Mouse (Mus musculus) hindbrain, embryonic 16.5 days (tissue): ENCODE measurements around the gene Slc35c1. TPM values are rescaled to one million over a fixed set of nuclear protein-coding genes. Genes with fewer than 3 reads are reported as not detected.

Experiments used
- ATAC-seq: fragments of 200-750 bp; cut with Nextera tagmentation; 2 replicates; pipeline ENCODE4 v1.8.0; 2017; ENCODE audit warnings: moderate TSS enrichment, moderate library complexity
- H3K27ac ChIP-seq: fragments of 300-500 bp; sonication (generic); 2 replicates; pipeline ENCODE4 v1.5.1; 2014; ENCODE audit warnings: low read depth, mild to moderate bottlenecking, control low read depth, low read length, moderate library complexity
- H3K27me3 ChIP-seq: fragments of 300-500 bp; sonication (generic); replicated peaks from 2 replicates; pipeline ENCODE4 v1.6.1; 2014; ENCODE audit warnings: low read length; ENCODE audit not compliant: control insufficient read depth, insufficient read depth
- H3K36me3 ChIP-seq: fragments of 300-500 bp; sonication (generic); 2 replicates; pipeline ENCODE4 v1.6.1; 2014; ENCODE audit warnings: mild to moderate bottlenecking, low read length, moderate library complexity, mixed read lengths; ENCODE audit not compliant: control insufficient read depth, insufficient read depth
- H3K4me1 ChIP-seq: fragments of 300-500 bp; sonication (generic); 2 replicates; pipeline ENCODE4 v1.6.1; 2014; ENCODE audit warnings: low read depth, low read length; ENCODE audit not compliant: control insufficient read depth, insufficient read depth
- H3K4me2 ChIP-seq: fragments of 300-500 bp; sonication (generic); 2 replicates; pipeline ENCODE4 v1.6.1; 2014; ENCODE audit warnings: mild to moderate bottlenecking, low read length, control low read depth, moderate library complexity
- H3K4me3 ChIP-seq: fragments of 300-500 bp; sonication (generic); 2 replicates; pipeline ENCODE4 v1.5.1; 2014; ENCODE audit warnings: mild to moderate bottlenecking, low read length, control low read depth, moderate library complexity
- H3K9ac ChIP-seq: fragments of 300-500 bp; sonication (generic); 2 replicates; pipeline ENCODE4 v1.6.1; 2014; ENCODE audit warnings: low read depth, mild to moderate bottlenecking, control low read depth, low read length, moderate library complexity
- H3K9me3 ChIP-seq: fragments of 300-500 bp; sonication (generic); 2 replicates; pipeline ENCODE4 v1.6.1; 2014; ENCODE audit warnings: mild to moderate bottlenecking, low read length, moderate library complexity; ENCODE audit not compliant: control insufficient read depth
- WGBS: fragments of 180-500 bp; shearing (Covaris S2); extraction: QIAGEN DNeasy Blood & Tissue Kit; methylation state at CpG from one replicate; pipeline ENCODE4 v1.1.7; 2014; 5-methylcytosine and 5-hydroxymethylcytosine counted together
- polyA plus RNA-seq: library from polyadenylated mRNA; unstranded; fragments of >200 nt; fragmentation: Nextera tagmentation; extraction: Ambion mirVana; gene quantifications from 2 replicates; pipeline ENCODE4 v1.2.1, GENCODE M21; 2015

Gene Slc35c1
- polyA plus RNA-seq, 1 experiment from 2014 or later: 18.9 TPM

GRCm38 (mm10) chr2:92458481-92458880, 1.9 kb downstream of the Slc35c1 start:
- H3K4me1 ChIP-seq: peaks cover 41% of the 10 kb centered on the region
- peak overlapping the region; percentile 95 for H3K4me2 ChIP-seq
- H3K27ac ChIP-seq: no peak overlapping the region
- no peaks in the 10 kb centered on the region for H3K9me3 ChIP-seq
- ATAC-seq: no peak
- 64% methylated on average over 13 of the region's 13 CpGs for WGBS
- H3K4me3 ChIP-seq: peak overlapping the region; percentile 54
- H3K27me3 ChIP-seq: no peaks in the 10 kb centered on the region
- 0 out of 2 replicates have a peak, but pooled peaks cover 6% of the 10 kb centered on the region for H3K36me3 ChIP-seq
- peak overlapping the region; percentile 54 for H3K9ac ChIP-seq

GRCm38 (mm10) chr2:92456970-92457530, 3.3 kb downstream of the Slc35c1 start:
- Histone ChIP-seq H3K9ac (no peak overlapping the region; the same call in 1 of the 2 replicates), H3K36me3 (0 out of 2 replicates have a peak, but pooled peaks cover 6% of the 10 kb centered on the region), H3K4me1 (peaks cover 41% of the 10 kb centered on the region), H3K27me3 (no peaks in the 10 kb centered on the region), H3K9me3 (no peaks in the 10 kb centered on the region), H3K4me2 (peak overlapping the region; percentile 13; the same call in 1 of the 2 replicates), H3K27ac (no peak overlapping the region), H3K4me3 (no peak overlapping the region)
- WGBS: 66% methylated on average over 8 of the region's 8 CpGs
- ATAC-seq: no peak

- H3K9me3 ChIP-seq: no peaks in the 10 kb centered on the region
- H3K9ac ChIP-seq: no peak overlapping the region
- peaks cover 41% of the 10 kb centered on the region for H3K4me1 ChIP-seq
- no peak for ATAC-seq
- H3K4me2 ChIP-seq: no peak overlapping the region
- WGBS: 76% methylated on average over 2 of the region's 3 CpGs
- no peak overlapping the region for H3K4me3 ChIP-seq
- H3K36me3 ChIP-seq: 0 out of 2 replicates have a peak, but pooled peaks cover 6% of the 10 kb centered on the region
- H3K27me3 ChIP-seq: no peaks in the 10 kb centered on the region
- no peak overlapping the region for H3K27ac ChIP-seq
Observed at GRCm38 (mm10) chr2:92455704-92456103, 4.6 kb downstream of the Slc35c1 start.

- Histone ChIP-seq H3K27ac (no peak overlapping the region), H3K4me3 (no peak overlapping the region), H3K9ac (no peak overlapping the region), H3K27me3 (no peaks in the 10 kb centered on the region), H3K4me1 (peaks cover 38% of the 10 kb centered on the region), H3K36me3 (0 out of 2 replicates have a peak, but pooled peaks cover 6% of the 10 kb centered on the region), H3K9me3 (no peaks in the 10 kb centered on the region), H3K4me2 (no peak overlapping the region)
- 93% methylated on average over 11 of the region's 11 CpGs for WGBS
- no peak for ATAC-seq
Observed at GRCm38 (mm10) chr2:92454166-92454565, 6.2 kb downstream of the Slc35c1 start.

GRCm38 (mm10) chr2:92451126-92451525, 9.2 kb downstream of the Slc35c1 start:
- Histone ChIP-seq H3K9me3 (no peaks in the 10 kb centered on the region), H3K4me2 (no peak overlapping the region), H3K36me3 (0 out of 2 replicates have a peak, but pooled peaks cover 6% of the 10 kb centered on the region), H3K4me1 (peaks cover 9% of the 10 kb centered on the region), H3K27ac (no peak overlapping the region), H3K27me3 (no peaks in the 10 kb centered on the region), H3K4me3 (no peak overlapping the region), H3K9ac (no peak overlapping the region)
- no peak for ATAC-seq
- WGBS: 95% methylated on average over 3 of the region's 3 CpGs

- no peak for ATAC-seq
- 69% methylated on average over 7 of the region's 7 CpGs for WGBS
- Histone ChIP-seq H3K4me1 (no peaks in the 10 kb centered on the region; the same call in 1 of the 2 replicates), H3K4me3 (no peak overlapping the region), H3K9me3 (no peaks in the 10 kb centered on the region), H3K4me2 (no peak overlapping the region), H3K27ac (no peak overlapping the region), H3K9ac (no peak overlapping the region), H3K27me3 (no peaks in the 10 kb centered on the region), H3K36me3 (no peaks in the 10 kb centered on the region)
Observed at GRCm38 (mm10) chr2:92447121-92447740, 13.1 kb downstream of the Slc35c1 start.

GRCm38 (mm10) chr2:92446656-92447055, 13.7 kb downstream of the Slc35c1 start:
- H3K4me2 ChIP-seq: no peak overlapping the region
- H3K9ac ChIP-seq: no peak overlapping the region
- no peaks in the 10 kb centered on the region for H3K27me3 ChIP-seq
- H3K27ac ChIP-seq: no peak overlapping the region
- no peaks in the 10 kb centered on the region for H3K36me3 ChIP-seq
- WGBS: 64% methylated on average over 8 of the region's 8 CpGs
- H3K4me3 ChIP-seq: no peak overlapping the region
- H3K9me3 ChIP-seq: no peaks in the 10 kb centered on the region
- no peaks in the 10 kb centered on the region; the same call in 1 of the 2 replicates for H3K4me1 ChIP-seq
- no peak for ATAC-seq

GRCm38 (mm10) chr2:92445890-92446289, 14.4 kb downstream of the Slc35c1 start:
- no peak overlapping the region for H3K9ac ChIP-seq
- H3K4me2 ChIP-seq: no peak overlapping the region
- H3K4me1 ChIP-seq: no peaks in the 10 kb centered on the region; the same call in 1 of the 2 replicates
- H3K4me3 ChIP-seq: no peak overlapping the region
- 55% methylated on average over 9 of the region's 9 CpGs for WGBS
- no peak overlapping the region for H3K27ac ChIP-seq
- H3K36me3 ChIP-seq: no peaks in the 10 kb centered on the region
- no peak for ATAC-seq
- H3K27me3 ChIP-seq: no peaks in the 10 kb centered on the region
- no peaks in the 10 kb centered on the region for H3K9me3 ChIP-seq

GRCm38 (mm10) chr2:92444376-92444775, 16.0 kb downstream of the Slc35c1 start:
- Histone ChIP-seq H3K9ac (no peak overlapping the region), H3K4me2 (no peak overlapping the region), H3K36me3 (no peaks in the 10 kb centered on the region), H3K4me3 (no peak overlapping the region), H3K27ac (no peak overlapping the region), H3K9me3 (no peaks in the 10 kb centered on the region), H3K4me1 (no peaks in the 10 kb centered on the region), H3K27me3 (no peaks in the 10 kb centered on the region)
- WGBS: 57% methylated on average over 4 of the region's 4 CpGs
- no peak for ATAC-seq
